Mouse (Mus musculus): ENCODE data around the gene Cyp24a1.
"Not testable (repeated sequence)": the region's sequence is repeated elsewhere in the genome, so short reads cannot be mapped to it uniquely, and the experiment has no call there.

The Cyp24a1 gene

DNA sequence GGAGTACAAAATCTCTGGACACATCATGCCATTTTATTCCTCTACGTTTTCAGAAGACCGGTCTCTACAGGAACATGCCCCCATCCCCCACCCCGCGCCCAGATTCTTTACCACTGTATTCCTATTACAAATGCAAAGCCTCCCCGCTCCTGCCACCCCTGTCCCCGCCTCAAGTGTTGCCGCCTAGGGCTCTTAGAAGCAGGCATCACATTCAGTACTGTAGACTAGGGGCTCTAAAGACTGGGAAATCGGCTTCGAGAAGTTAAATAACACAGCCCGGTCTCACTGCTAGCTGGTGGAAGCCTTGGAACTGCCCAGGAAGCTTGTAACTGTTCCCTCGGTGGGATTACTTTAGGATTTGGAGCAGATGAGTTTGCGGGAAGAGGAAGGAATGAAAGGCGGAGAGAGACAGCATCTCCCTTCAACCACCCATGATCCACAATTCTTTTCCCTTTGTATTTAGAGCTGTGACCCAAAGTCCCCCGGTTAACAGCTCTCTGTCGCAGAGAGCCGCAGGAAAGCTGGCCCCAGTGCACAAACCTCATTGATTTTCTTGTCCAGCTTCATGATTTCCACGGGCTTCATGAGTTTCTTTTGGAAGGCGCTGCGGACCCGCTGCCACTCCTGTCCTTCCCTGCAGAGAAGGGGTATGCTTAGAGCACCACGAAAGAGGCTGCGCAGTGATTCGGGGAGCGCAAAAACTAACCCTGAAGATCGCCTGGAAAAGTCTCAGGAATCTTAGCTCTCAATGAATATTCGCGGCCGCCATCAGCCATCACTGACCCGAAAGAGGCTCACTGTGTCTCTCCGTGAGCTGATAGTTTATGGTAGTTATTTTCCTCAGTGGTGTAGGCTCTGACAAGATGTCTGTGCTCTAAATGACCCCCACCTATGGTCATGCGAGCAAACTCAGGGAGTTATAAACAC lies 1.9 kb downstream of the Cyp24a1 start:
- DNase-seq (ENCODE audit: low spot score in 2 of 2), result no peak

DNA sequence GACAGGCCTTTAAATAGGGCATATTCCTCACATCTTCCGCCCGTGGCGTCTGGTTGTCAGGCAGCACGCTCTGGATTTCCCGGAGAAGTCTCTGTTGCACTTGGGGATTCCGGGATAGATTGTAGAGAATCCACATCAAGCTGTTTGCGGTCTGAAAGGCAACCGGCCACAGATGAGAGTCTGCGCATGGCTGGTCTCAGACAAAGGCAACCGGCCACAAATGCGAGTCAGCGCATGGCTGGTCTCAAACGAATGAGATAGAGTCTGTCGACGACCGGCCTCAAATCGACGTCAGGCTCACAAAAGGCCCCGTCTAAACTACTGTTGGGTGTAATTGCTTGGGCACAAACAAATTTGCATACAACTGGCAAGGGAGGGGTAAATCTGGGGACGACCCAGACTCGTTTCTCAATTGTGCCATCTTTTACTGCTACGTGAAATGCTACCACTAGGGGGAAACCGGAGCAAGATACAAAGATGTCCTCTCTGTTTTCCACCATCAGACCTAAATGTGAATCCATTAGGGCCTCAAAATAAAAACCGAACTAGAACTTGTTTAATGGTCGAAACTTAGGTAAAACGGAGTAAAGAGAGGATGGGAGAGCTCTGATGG lies 8.9 kb downstream of the Cyp24a1 start:
- DNase-seq (ENCODE audit: low spot score in 2 of 2), result no peak

DNA sequence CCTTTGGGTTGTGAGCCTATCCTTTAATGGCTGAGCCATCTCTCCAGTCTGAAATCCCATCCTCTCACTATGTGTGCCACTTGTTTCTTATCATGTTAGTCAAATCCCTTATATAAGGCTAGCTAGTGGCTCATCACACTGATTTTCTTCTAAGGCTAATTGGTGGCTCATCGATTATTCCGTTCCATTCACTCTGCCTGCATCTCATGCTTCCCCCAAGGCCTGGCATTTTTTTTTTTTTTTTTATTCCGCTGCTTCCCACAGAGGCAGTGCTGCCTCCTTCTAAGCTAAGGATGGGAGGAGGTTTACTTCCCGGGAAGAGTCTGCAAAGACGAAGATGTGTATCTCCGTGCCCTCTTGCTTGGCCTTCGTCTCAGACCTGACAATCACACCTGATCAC lies 9.7 kb downstream of the Cyp24a1 start:
- no peak for DNase-seq (ENCODE audit: low spot score in 2 of 2)

GRCm38 (mm10) chr2:170483914-170484313 lies 13.0 kb downstream of the Cyp24a1 start:
- DNase-seq (ENCODE audit: low spot score in 2 of 2), result no peak

GRCm38 (mm10) chr2:170482019-170482540 lies 14.9 kb downstream of the Cyp24a1 start:
- no peak for DNase-seq (ENCODE audit: low spot score in 2 of 2)

DNA sequence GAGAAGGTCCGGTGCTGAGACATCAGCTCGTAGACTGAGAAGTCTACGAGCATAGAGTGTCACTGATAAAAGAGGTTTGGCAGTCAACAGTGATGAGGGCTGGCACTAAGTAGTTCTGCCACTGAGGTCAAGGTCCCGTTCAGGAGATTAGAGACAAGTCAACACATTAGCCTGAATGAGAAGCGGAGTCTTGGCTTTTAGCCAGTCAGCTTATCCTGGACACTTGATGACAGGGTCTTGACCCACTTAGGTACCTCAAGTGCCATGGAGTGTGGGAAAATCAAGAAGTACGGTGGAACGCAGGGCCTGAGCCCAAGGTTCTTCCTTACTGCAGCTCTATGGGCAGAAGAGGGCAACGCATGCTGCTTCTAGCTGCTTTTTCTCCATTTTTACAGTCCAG lies 20.3 kb downstream of the Cyp24a1 start:
- no peak for DNase-seq (ENCODE audit: low spot score in 2 of 2)

- DNase-seq (ENCODE audit: low spot score in 2 of 2), result no peak
These were observed 20.7 kb downstream of the Cyp24a1 start for GRCm38 (mm10) chr2:170476215-170476614.

DNA sequence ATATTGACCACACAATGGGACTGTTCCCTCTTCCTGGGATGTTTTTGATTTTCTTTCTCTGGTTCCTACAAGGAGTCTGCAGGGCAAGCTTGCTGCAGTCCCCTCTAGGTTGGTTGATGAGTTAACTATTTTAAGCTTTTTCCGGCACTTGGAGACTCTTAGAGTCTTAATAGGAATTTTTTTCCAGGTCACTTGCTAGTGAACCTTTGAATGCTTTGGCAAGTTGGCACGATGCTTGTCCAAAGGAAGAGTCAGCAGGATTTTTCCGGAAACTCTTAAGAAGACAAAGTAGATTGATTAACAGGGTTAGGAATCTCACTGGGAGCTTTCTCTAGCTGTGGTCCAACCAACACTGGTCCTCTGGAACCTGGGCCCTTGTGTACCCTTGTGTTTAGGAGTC lies 21.8 kb downstream of the Cyp24a1 start:
- DNase-seq (ENCODE audit: low spot score in 2 of 2), result no peak

- no peak for DNase-seq (ENCODE audit: low spot score in 2 of 2)
These were observed 22.8 kb downstream of the Cyp24a1 start for GRCm38 (mm10) chr2:170474125-170474524.

DNA sequence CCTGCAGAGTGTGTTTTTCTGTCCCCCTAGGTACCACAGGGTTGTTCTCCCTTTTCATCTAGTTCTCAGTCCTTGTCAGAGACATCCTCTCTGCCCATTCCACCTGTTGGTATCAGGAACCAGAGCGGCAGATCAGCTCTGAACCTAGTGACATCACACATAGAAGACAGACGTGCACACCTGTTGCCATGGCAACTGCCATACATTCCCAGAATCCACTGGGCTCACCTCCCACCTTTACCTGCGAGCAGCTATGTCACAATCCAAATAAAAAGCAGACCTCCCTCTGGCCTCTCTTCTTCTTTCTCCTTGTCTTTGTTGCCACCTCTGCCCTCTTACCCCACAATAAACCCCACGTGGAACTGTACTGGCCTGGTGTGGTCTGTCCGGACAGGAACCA lies 26.4 kb downstream of the Cyp24a1 start:
- DNase-seq (ENCODE audit: low spot score in 2 of 2), result no peak

DNA sequence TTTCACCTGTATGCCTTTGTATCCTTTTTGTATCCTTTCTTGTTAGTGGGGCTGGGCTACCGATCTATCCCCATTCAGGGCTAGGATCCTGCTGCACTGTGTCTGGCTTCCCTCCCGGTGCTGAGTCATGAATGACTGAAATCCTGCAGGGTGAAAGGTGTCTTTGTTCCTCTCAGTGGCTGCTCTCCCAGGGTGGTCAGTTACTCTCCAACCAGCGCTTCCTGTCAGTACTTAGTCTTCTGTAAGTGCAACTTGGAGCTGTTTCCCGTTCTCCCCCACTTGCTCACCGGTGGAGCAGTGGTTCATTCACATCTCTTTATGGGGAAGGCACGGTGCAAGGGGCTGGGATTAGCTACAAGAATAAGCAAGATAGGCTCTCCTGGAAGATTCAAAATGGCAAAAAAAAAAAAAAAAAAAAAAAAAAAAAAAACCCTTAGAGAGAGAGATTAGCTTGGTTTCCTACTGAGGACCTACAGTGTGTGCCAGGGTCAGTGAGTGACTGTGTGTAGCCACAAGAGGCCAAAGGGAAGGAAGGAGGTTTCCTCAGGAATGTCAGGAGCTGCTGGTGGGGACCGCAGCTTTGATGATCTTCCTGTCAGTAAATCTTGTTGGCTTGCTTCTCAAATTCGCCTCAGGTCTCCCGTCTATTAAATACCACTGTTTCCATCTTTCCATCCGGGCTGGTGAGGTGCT lies 27.2 kb downstream of the Cyp24a1 start:
- DNase-seq (ENCODE audit: low spot score in 2 of 2), result no peak

DNA sequence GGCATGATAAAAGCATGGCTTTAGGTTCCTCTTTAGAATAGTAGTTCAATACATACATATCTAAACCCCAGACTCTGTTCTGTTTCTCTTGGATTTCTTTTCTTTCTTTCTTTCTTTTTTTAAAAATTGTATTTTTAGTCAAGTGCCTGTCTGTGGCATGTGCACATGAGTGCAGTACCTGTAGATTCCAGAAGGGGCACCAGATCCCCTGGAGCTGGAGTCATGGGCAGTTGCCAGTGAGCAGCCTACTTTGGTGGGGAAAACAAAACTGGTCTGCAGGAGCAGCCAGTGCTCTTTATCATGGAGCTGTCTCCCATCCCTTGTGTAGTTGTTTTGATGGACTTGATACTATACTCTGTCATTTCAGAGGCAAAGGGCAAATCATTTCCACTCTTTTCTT lies 28.9 kb downstream of the Cyp24a1 start:
- DNase-seq (ENCODE audit: low spot score in 2 of 2), result no peak

DNA sequence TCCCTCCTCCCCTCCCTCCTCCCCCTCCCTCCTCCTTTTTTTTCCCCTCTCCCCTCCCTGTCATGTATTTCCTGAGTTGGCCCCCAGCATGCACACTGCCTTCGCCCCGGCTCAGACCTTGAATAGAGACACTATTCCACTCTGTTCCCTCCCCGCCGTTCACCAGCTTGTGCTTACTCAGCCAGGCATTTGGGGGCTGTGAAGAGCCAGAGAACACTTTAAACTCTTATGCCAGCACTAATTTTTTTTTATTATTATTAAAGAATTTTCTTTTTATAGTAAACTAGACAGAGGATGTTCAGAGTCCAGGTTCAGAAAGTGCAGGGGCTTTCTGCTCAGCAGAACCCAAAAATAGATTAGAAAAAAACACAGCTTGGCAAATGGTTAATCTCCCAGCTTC lies 32.1 kb downstream of the Cyp24a1 start:
- DNase-seq (ENCODE audit: low spot score in 2 of 2), result no peak

DNA sequence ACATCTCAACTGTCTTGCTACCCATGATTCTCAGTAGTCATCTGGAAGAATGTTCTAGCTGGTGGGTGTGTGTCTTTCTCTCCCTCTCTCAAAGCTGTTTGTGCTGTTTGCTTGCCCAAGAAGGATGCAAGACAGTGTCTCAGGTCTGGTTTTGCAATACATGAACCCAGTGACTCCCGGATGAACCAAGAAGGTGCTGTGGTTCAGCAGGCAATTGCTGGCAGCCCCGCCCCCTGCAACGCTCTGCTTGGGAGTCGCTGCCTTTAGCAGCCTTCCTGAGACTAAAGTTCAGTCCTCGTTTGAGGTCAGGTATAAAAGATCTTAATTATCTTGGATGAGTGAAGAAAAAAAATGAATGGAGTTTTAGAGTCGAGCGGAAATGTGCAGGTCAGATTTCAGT lies 35.3 kb downstream of the Cyp24a1 start:
- no peak for DNase-seq (ENCODE audit: low spot score in 2 of 2)

DNA sequence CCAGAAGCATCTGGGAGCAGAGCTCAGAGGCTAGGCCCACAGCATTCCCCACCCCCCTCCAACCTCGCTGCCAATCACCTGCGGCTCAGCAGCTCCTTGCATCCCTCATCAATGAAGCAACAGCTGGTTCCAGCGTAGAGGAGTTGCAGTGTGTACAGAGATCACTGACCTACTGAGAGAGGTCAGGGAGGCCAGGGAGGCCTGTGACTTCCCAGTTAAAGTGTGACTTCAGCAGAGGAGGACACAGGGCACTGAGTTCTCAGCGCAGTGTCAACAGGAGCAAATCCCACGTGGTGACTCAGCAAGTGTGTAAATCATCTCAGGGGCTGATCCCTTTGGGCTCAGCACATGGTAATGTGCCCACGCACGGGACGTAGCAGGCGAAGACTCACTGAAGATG lies 37.1 kb downstream of the Cyp24a1 start:
- DNase-seq (ENCODE audit: low spot score in 2 of 2), result no peak

DNA sequence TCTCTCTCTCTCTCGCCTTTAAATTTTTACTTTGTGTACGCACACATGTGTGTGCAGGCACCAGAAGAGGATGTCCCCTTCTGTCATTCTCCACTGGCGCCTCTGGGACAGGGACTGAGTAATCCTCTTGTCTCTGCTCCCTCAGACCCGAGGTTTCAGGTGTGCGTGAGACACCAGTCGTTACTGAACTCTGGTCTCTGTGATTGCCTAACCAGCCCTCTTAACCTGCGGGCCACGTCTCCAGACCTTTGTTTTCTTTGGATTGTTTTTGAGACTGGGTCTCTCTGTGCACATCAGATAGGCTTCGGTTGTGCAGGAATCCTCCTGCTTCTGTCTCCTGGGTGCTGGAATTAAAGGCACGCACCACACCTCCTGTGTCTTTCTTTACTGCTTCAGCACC lies 37.8 kb downstream of the Cyp24a1 start:
- no peak for DNase-seq (ENCODE audit: low spot score in 2 of 2)

DNA sequence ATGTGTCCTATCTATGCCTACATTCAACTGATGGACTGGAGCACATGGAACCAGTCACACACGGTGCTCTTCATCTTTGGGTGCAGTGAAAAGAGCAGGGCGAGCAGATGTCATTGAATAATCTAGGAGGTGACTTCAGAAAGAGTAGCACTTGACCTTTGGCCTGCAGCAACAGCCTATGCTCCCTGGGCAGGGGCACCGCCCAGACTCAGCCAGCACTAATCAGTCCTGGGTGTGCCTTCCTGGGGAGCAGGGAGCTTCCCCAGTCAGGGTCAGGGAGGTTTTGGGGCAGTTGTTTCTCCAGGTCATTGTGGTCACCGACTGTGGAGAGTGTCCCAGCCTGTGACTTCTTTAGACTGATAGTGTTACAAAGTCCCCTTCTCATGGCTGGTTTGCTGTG lies 43.1 kb downstream of the Cyp24a1 start:
- DNase-seq (ENCODE audit: low spot score in 2 of 2), result not testable (repeated sequence)

DNA sequence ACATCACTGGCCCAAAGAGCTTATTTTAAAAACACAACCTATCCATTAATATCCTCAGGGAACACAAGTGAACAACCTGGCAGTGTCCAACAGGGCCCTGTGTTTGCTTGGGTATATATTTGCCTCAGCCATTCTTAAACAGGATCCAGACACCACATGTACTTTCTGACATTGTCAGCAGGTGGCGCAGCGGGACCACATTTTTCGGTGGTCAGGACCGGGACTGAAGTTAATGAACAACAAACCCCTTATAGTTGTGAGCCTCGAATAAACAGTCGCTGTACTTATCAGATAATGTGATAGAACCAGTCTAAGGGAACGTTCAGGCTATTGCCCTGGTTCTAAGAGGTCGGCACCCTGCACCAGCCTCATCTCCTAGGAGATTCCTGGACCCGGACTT lies 46.0 kb downstream of the Cyp24a1 start:
- DNase-seq (ENCODE audit: low spot score in 2 of 2), result peak; percentile 32 to 43

DNA sequence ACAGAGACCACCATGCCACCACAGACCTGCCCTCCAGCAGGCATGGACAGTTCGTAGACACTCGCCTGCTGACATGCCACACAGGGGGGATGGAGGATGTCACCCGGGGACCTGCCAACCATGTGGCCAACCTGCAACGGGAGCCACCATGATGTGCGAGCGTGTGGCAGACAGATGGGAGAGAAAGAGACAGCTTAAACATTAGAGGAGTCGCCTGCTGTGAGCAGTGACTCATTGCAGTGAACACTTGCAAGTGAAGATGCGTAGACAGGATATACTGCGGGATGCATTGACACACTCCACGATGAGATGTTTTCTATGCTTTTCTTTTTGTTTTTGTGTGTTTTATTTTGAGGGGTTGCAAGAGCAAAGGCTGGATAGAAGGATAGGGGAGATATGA lies 49.3 kb downstream of the Cyp24a1 start:
- DNase-seq (ENCODE audit: low spot score in 2 of 2), result no peak

- no peak for DNase-seq (ENCODE audit: low spot score in 2 of 2)
These were observed 50.0 kb downstream of the Cyp24a1 start for GRCm38 (mm10) chr2:170446843-170447383.

DNA sequence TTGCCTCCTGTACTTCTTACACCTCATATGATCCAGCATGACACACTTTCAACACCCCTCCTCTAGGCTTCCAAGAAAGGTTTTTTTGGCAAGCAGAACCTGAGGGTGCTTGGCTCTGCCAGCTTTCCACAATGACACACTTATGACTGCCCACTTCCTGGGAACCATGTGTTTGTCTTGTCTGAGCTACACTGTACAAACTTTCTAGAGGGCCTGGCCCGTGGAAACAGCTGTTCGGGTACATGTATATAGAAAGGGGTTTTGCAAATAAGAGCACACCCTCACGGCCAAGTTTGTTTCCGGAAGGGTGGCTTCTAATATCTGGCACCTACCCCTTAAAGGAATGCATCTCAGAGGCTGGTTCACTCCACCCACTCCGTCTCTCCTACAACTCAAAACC lies 51.1 kb downstream of the Cyp24a1 start:
- no peak for DNase-seq (ENCODE audit: low spot score in 2 of 2)

DNA sequence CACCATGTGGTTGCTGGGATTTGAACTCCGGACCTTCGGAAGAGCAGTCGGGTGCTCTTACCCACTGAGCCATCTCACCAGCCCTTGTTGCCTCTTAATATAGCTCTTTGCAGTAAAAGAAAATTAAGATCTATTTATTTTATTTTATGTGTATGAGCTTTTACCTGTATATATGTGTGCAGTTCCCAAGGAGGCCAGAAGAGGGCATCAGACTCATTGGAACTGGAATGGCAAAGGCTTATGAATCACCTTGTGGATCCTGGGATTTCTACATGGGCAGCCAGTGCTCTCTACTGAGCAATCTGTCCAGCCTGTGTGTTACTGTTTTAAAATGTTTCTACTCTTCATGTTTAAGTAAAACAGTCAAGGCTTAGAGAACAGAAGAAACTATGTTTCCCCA lies 54.4 kb downstream of the Cyp24a1 start:
- DNase-seq (ENCODE audit: low spot score in 2 of 2), result no peak

Measured in spleen, postnatal 36 days (tissue).